Mouse (Mus musculus): ENCODE measurements around the gene Ddit4. TPM values are rescaled to one million over a fixed set of nuclear protein-coding genes. Genes with fewer than 3 reads are reported as not detected.

The Ddit4 gene
- total RNA-seq, 2 experiments from 2014 or later = 188 to 191 TPM

DNA sequence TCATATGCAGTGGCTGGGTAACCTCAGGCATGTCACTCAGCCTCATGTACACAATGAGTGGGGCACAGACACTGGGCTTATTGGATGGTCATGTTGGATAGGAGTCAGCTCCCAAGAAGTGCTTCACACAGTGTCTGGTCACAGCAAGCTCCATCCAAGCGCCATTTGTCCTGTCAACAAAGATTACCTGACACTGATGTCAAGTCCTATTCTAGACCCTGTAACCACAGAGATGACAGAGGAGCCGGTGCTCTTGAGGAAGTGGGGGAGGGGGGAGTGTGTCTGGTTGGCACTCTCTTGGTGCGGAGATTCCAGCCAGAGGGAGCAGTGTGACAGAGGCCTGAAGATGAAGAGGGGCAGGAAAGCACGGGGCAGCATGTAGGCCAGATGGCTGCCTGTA lies 50.7 kb downstream of the Ddit4 start:
- DNase-seq = no peak

DNA sequence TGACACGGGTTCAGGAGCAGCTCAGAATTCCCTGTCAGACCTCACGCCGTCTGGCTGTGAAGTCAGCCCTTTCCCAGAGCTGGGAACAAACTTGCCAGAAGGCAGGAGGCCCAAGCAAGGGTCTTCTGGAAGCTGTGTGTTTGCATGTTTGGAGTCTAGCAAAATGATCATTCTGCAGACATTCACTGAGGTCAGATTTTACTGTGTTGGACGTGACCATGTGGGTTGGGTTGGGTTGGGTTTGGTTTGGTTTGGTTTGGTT lies 51.5 kb downstream of the Ddit4 start:
- DNase-seq = no peak
- intact Hi-C loops (cut with DNase I) = no loop called here

More for the DNA sequence above, 50.7 kb downstream of the Ddit4 start:
- intact Hi-C loops (cut with DNase I) = no loop called here

Other genes starting within 250 kb of the Ddit4 start
- gene Micu1, start 249.4 kb downstream of the Ddit4 start, total RNA-seq (2021) = 10 to 100 TPM; 21.9 to 25.3 TPM
- gene Dnajb12, start 72.3 kb downstream of the Ddit4 start, total RNA-seq (2021) = 10 to 100 TPM; 34.7 to 35.7 TPM
- 10 to 100 TPM; 19.1 to 21.7 TPM for gene Ascc1, start 51.0 kb upstream of the Ddit4 start, total RNA-seq (2021)
- 10 to 100 TPM; 64.8 to 70.1 TPM for gene Anapc16, start 51.3 kb upstream of the Ddit4 start, total RNA-seq (2021)
- gene Spock2, start 154.4 kb upstream of the Ddit4 start, total RNA-seq (2021) = 10 to 100 TPM; 11.5 to 18.0 TPM